Mouse (Mus musculus) forebrain, postnatal 0 days (tissue): ENCODE measurements around the gene Acsl5. TPM values are rescaled to one million over a fixed set of nuclear protein-coding genes. Genes with fewer than 3 reads are reported as not detected.

Experiments
- ATAC-seq: fragments of 200-750 bp; cut with Nextera tagmentation; 2 replicates; pipeline ENCODE4 v1.8.0; 2017; ENCODE audit warnings: mild to moderate bottlenecking, moderate library complexity
- DNase-seq: peaks from one replicate; pipeline ENCODE4 v3.0.0-alpha.2; 2015
- H3K27ac ChIP-seq: fragments of 300-500 bp; sonication (generic); 2 replicates; pipeline ENCODE4 v1.5.1; 2014; ENCODE audit warnings: low read depth, mild to moderate bottlenecking, antibody characterized with exemption, low read length, moderate library complexity, mixed read lengths
- H3K27me3 ChIP-seq: fragments of 300-500 bp; sonication (generic); 2 replicates; pipeline ENCODE4 v1.6.1; 2014; ENCODE audit warnings: mild to moderate bottlenecking, low read length, mixed read lengths; ENCODE audit not compliant: insufficient read depth
- H3K36me3 ChIP-seq: fragments of 300-500 bp; sonication (generic); 2 replicates; pipeline ENCODE4 v1.6.1; 2014; ENCODE audit warnings: mild to moderate bottlenecking, moderate library complexity; ENCODE audit not compliant: insufficient read depth
- H3K4me1 ChIP-seq: fragments of 300-500 bp; sonication (generic); 2 replicates; pipeline ENCODE4 v1.6.1; 2014; ENCODE audit warnings: antibody characterized with exemption; ENCODE audit not compliant: insufficient read depth
- H3K4me2 ChIP-seq: fragments of 300-500 bp; sonication (generic); 2 replicates; pipeline ENCODE4 v1.6.1; 2014; ENCODE audit warnings: low read depth, mild to moderate bottlenecking, moderate library complexity
- H3K4me3 ChIP-seq: fragments of 300-500 bp; sonication (generic); 2 replicates; pipeline ENCODE4 v1.5.1; 2014; ENCODE audit warnings: low read depth, low read length, mixed read lengths
- H3K9ac ChIP-seq: fragments of 300-500 bp; sonication (generic); 2 replicates; pipeline ENCODE4 v1.6.1; 2014; ENCODE audit warnings: mild to moderate bottlenecking
- H3K9me3 ChIP-seq: fragments of 300-500 bp; sonication (generic); 2 replicates; pipeline ENCODE4 v1.6.1; 2016; ENCODE audit warnings: low read length
- CTCF ChIP-seq: sonication (generic); IDR thresholded peaks from 2 replicates; pipeline ENCODE4 v1.5.1; 2016; ENCODE audit warnings: antibody characterized with exemption, control low read depth, low read depth
- WGBS: fragments of 180-500 bp; shearing (Covaris S2); extraction: QIAGEN DNeasy Blood & Tissue Kit; methylation state at CpG from one replicate; pipeline ENCODE4 v1.1.7; 2014; 5-methylcytosine and 5-hydroxymethylcytosine counted together
- polyA plus RNA-seq: library from polyadenylated mRNA; unstranded; fragments of >200 nt; fragmentation: Nextera tagmentation; extraction: Ambion mirVana; gene quantifications from 2 replicates; pipeline ENCODE4 v1.2.1, GENCODE M21; 2015
- total RNA-seq: library from RNA; depleted of rRNA; stranded (reverse); fragments of >200 nt; gene quantifications from 2 replicates; pipeline ENCODE4 v1.2.3, GENCODE M21; 2014

The Acsl5 gene
- total and polyA plus RNA-seq, 2 experiments from 2014 or later = 15.9 to 16.6 TPM

DNA sequence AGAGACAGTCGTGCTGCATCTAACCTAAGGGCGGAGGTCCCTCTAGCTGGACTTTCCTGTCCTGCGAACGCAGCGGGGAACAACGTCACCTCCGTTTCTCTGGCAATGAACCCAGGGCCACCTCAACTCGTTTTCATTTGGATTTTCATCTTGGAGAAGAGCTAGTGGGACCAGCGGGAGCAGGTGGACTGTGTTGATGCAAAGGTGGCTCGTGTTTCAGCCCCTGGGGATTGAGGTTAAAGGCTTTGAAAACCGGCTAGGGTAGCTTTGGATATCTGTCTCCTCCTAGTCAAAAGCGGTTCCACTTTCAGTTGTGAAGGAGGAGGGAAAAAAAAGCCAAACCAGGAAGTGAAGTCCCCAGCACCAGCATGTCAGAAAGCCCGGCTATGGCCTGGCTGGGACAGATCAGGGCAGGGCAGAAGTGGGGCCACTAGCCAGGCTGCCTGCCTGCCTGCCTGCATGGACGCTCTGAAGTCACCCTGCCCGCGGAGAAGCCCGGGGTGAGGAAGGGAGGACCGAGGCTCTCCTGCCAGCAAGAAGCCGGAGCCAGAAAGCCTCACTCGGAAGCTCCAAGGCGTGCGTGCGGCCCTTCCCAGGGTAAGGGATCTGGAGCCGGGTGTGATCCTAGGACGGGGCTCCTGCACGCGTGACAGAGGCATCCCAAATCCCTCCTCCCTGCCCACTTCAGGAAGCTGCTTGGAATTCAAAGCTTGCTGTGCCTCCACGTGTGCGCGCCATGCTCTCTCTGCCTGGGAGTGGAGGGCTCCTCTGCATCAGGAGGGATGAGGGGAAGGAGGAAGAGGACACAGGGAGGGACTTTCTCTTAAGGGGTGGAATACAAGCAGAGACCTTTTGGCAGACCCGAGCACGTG, 2.1 kb downstream of the Acsl5 start:
- ATAC-seq (peak; percentile 84), DNase-seq (peak; percentile 64)
- Histone ChIP-seq H3K27ac (peak overlapping the region; percentile 74), H3K4me3 (peak overlapping the region; percentile 60), H3K27me3 (no peaks in the 10 kb centered on the region), H3K9me3 (no peaks in the 10 kb centered on the region), H3K4me2 (peak overlapping the region; percentile 68), H3K36me3 (no peaks in the 10 kb centered on the region), H3K9ac (peak overlapping the region; percentile 69), H3K4me1 (no peaks in the 10 kb centered on the region)
- TF ChIP-seq CTCF = no peak
- 2% methylated on average over 32 of the region's 32 CpGs for WGBS

DNA sequence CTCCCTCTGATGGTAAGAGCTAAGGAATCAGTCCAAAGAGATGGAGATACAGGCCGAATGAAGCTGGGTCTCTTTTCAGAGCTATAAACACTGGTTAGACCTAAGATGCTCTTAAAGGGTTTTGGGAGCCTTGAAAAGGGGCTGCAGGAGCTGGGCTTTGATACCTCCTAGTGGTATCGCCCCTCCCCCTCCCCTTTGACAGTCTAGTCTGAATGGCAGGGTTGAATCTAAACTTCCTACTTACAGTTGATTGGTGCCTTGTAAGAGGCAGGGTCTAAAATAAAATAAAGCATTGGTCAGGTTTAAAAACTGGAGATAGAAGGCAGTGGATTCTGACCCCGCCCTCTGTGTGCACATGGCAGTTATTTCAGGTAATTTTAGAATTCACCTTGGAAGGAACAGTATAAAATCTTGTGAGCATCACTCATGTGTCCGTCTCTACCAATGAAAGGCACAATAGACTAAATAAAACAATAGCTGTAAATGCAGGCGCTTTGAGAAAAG, 2.8 kb downstream of the Acsl5 start:
- no peak for TF ChIP-seq CTCF
- ATAC-seq (peak; percentile 88), DNase-seq (peak; percentile 73)
- Histone ChIP-seq H3K4me1 (no peaks in the 10 kb centered on the region), H3K36me3 (no peaks in the 10 kb centered on the region), H3K4me2 (peak overlapping the region; percentile 68), H3K9ac (peak overlapping the region; percentile 69), H3K9me3 (no peaks in the 10 kb centered on the region), H3K27ac (peak overlapping the region; percentile 74), H3K27me3 (no peaks in the 10 kb centered on the region), H3K4me3 (peak overlapping the region; percentile 60)
- WGBS = 6% methylated on average over 5 of the region's 5 CpGs

DNA sequence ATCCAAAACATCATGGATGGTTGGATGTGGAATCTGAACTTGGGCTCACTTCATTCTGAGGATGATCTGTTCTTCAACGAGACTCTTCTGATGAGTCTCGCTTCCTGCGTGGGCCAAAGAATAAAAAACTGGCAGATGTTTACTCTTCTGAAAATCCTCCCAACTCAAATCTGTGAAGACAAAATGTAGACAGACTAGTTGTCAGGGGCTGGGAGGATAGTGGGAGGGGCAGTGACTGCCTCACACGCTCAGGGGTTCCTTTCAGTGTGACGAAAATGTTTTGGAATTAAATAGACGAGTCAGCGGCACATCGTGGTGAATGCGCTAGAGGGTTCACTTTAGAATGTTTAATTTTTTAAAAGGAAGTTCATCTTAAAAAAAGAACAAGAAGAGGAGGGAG, 4.4 kb downstream of the Acsl5 start:
- ATAC-seq (no peak), DNase-seq (no peak)
- Histone ChIP-seq H3K27ac (no peak overlapping the region), H3K9ac (no peak overlapping the region), H3K36me3 (no peaks in the 10 kb centered on the region), H3K4me3 (no peak overlapping the region), H3K4me2 (no peak overlapping the region), H3K9me3 (no peaks in the 10 kb centered on the region), H3K4me1 (no peaks in the 10 kb centered on the region), H3K27me3 (no peaks in the 10 kb centered on the region)
- WGBS = 66% methylated on average over 9 of the region's 9 CpGs
- TF ChIP-seq CTCF = no peak

DNA sequence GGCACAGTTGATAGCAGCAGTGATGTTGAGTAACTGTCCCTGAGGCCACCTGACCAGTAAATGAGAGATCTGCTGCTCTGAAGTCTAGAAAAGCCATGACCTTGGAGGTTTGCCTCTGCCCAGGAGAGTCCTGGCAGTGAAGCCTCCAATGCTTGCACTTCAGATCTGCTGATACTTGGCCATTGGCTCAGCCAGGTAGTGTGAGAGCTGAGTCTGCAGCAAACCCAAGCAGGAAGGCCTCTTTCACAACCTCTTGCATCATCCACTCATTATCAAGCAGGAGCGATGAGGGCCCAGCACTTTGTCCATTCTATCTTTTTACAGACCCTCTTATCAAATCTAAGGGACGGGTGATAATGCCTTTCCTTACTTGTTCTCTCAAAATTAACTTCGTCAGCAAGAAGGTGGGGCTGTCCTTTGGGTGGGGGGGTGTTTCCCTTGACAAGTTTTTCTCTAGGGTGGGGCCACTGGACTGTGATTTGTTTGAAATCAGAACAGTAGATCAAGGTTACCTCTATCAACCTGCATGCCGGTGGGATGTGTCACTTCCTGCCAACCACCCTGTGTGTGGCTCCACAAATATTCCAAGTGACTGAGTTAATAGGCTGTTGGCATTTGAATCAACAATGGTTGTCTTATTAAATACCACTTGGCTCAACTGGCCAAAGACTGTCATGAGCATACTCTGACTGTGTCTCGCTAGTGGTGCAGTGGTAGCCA, 6.1 kb downstream of the Acsl5 start:
- no peak for DNase-seq
- Histone ChIP-seq H3K4me1 (no peaks in the 10 kb centered on the region), H3K27ac (no peak overlapping the region), H3K9ac (no peak overlapping the region), H3K4me2 (no peak overlapping the region), H3K27me3 (no peaks in the 10 kb centered on the region), H3K9me3 (no peaks in the 10 kb centered on the region), H3K4me3 (no peak overlapping the region), H3K36me3 (no peaks in the 10 kb centered on the region)
- ATAC-seq = no peak
- no peak for TF ChIP-seq CTCF
- 91% methylated on average over 5 of the region's 5 CpGs for WGBS

DNA sequence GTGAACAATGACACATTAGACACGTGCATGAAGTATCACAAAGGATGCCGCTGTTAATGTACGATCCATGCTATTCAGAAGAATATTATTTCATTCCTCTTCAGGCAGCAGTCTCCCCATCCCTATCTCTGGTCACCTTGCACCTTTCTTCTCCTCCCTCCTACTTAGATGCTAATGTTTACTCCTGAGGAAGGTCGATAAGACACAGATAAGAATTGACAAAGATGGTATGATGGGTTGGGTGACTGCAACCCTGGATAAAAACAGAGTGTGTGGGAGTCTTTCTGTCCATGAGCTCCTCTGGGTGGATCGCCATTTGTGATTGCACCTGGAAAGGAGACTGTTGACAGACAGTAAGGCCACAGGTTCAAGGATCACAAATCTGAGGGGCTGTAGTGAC, 6.8 kb downstream of the Acsl5 start:
- Histone ChIP-seq H3K4me1 (no peaks in the 10 kb centered on the region), H3K36me3 (no peaks in the 10 kb centered on the region), H3K4me2 (no peak overlapping the region), H3K9ac (no peak overlapping the region), H3K4me3 (no peak overlapping the region), H3K27me3 (no peaks in the 10 kb centered on the region), H3K9me3 (no peaks in the 10 kb centered on the region), H3K27ac (no peak overlapping the region)
- DNase-seq = no peak
- TF ChIP-seq CTCF = no peak
- 94% methylated on average over 5 of the region's 5 CpGs for WGBS
- no peak for ATAC-seq

DNA sequence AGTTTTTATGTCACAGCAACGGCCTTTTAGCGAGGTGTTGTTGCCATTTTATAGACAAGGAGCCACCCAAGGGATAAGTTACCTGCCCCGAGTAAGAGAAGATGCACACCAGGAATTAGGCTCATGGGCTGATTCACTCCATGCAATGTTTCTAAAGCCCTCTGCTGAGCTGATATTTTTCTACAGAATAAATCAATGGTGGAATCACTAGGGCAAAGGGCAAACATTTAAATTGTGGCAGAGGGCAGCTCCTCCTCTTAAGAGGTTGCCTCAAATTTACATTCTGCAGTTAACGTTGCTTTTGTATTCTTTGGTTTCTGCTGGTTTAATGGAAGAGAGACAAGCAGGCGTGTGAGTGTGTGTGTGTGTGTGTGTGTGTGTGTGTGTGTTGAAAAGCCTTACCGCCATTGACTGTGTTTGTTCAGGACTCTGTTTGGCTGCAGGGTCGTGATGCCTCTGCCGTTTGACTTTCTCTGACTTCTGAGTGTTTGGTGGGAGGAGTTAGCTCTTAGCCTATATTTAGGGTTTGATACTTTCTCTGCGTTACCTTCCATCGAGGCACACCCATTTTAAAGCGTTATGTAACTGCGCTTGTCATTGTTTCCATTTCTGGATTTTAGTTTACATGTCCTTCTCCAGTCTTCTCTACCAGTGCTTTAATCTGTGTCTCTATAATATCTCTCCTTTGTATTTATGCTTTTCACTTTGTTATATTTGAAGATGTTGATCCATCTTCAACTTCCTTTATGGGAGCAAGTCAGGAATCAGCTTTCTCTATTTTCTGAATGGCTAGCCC, 8.8 kb downstream of the Acsl5 start:
- H3K4me1 ChIP-seq = no peaks in the 10 kb centered on the region
- H3K9ac ChIP-seq = no peak overlapping the region
- no peak for TF ChIP-seq CTCF
- H3K27me3 ChIP-seq = no peaks in the 10 kb centered on the region
- H3K4me3 ChIP-seq = no peak overlapping the region
- ATAC-seq (no peak), DNase-seq (no peak)
- WGBS = 77% methylated on average over 12 of the region's 12 CpGs
- no peaks in the 10 kb centered on the region for H3K36me3 ChIP-seq
- H3K4me2 ChIP-seq = no peak overlapping the region
- no peaks in the 10 kb centered on the region for H3K9me3 ChIP-seq
- H3K27ac ChIP-seq = no peak overlapping the region
